Mouse (Mus musculus) c-Kit-positive CD71-positive TER-119-negative erythroid progenitor cells, embryonic 14.5 days (primary cell): Measurements from ENCODE around the gene Hnrnph3.

Experiments
- DNase-seq: peaks from one replicate; pipeline ENCODE4 v3.0.0-alpha.2; 2013; ENCODE audit warnings: low read depth

Gene Hnrnph3

DNA sequence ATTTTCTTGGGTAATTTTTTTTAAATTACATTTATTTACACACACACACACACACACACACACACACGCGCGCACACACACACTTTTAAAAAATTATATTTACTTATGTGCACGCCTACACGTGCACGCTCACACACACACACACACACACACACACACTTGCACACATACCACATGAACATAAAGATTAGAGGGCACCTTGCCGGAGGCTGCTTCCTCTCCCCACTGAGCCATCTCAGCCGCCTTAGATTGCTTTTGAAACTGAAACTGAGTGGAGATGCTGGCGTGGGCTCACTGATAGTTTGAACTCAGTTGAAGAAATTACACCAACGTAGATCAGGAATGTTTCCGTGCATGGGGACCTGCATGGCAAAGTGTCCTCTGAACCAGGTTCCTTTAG, 39.9 kb downstream of the Hnrnph3 start:
- no peak for DNase-seq

GRCm38 (mm10) chr10:62980039-62980954, 43.7 kb downstream of the Hnrnph3 start, which contains the start of gene Rufy2:
Gene Rufy2 (plus strand): TSS chr10:62980223.
- peak; percentile 51 for DNase-seq

- DNase-seq, result no peak
These were observed 44.4 kb downstream of the Hnrnph3 start for GRCm38 (mm10) chr10:62979667-62980038.

DNA sequence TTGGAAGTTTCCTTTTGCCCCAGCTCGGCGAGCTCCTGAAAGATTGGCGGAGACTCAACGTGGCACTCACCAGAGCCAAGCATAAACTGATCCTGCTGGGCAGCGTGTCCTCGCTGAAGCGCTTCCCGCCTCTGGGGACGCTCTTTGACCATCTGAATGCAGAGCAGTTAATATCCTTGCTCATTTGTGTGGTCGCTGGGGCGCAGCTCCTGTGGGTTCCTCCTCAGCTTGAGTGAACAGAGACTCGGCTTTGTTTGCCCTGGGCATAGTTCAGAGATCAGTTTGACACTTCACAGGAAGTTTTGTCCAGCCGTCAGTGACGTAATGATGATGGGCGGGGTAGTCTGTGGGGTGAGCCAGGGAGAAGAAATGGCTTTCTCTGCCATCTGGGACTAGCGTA, 52.2 kb downstream of the Hnrnph3 start:
- no peak for DNase-seq

DNA sequence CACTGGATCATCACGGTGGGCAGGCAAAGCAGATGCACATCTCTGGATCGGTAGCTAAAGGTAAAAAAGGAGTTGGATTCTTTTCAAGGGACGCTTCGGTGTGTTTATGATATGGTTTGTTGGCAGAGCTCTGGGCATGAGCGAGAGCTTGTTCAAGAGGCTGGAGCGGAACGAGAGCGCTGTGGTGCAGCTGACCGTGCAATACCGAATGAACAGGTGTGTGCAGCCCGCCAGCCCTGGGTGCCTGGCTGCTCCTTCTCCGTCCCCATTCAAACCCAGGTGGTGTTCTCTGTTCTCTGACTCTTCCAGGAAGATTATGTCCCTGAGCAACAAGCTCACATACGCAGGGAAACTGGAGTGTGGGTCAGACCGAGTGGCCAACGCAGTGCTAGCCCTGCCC, 57.7 kb downstream of the Hnrnph3 start:
- DNase-seq, result no peak

GRCm38 (mm10) chr10:62965796-62966195, 58.2 kb downstream of the Hnrnph3 start:
- no peak for DNase-seq
